Mouse (Mus musculus): ENCODE data around the gene Pyy.

Gene Pyy

GRCm38 (mm10) chr11:102107732-102108131 lies at the start of gene Pyy:
Pyy (minus strand) TSS chr11:102107832.
- no peak for DNase-seq (ENCODE audit: low read depth)

GRCm38 (mm10) chr11:102156786-102157089 lies 49.1 kb upstream of the Pyy start:
- no peak for DNase-seq (ENCODE audit: low read depth)

GRCm38 (mm10) chr11:102156039-102156785 lies 48.6 kb upstream of the Pyy start, which contains the start of gene Tmem101:
Tmem101 (minus strand) TSS chr11:102156404.
- DNase-seq (ENCODE audit: low read depth) = peak; percentile 89

- DNase-seq (ENCODE audit: low read depth) = no peak
Observed at GRCm38 (mm10) chr11:102147213-102147989, 39.8 kb upstream of the Pyy start.

- no peak for DNase-seq (ENCODE audit: low read depth)
Observed at GRCm38 (mm10) chr11:102146531-102146930, 38.9 kb upstream of the Pyy start.

- no peak for DNase-seq (ENCODE audit: low read depth)
Observed at GRCm38 (mm10) chr11:102146005-102146404, 38.4 kb upstream of the Pyy start.

GRCm38 (mm10) chr11:102145471-102146001 lies 37.9 kb upstream of the Pyy start, which contains the start of gene Nags:
Nags (plus strand) TSS chr11:102145513.
- no peak for DNase-seq (ENCODE audit: low read depth)

GRCm38 (mm10) chr11:102144957-102145470 lies 37.4 kb upstream of the Pyy start:
- no peak for DNase-seq (ENCODE audit: low read depth)

- DNase-seq (ENCODE audit: low read depth) = no peak
Observed at GRCm38 (mm10) chr11:102142355-102142754, 34.7 kb upstream of the Pyy start.

GRCm38 (mm10) chr11:102140508-102140907 lies 32.9 kb upstream of the Pyy start:
- DNase-seq (ENCODE audit: low read depth) = peak; percentile 20

- peak; percentile 9 for DNase-seq (ENCODE audit: low read depth)
Observed at GRCm38 (mm10) chr11:102138447-102138740, 30.8 kb upstream of the Pyy start.

- DNase-seq (ENCODE audit: low read depth) = no peak
Observed at GRCm38 (mm10) chr11:102137625-102138446, 30.2 kb upstream of the Pyy start.

- no peak for DNase-seq (ENCODE audit: low read depth)
Observed at GRCm38 (mm10) chr11:102134516-102134915, 26.9 kb upstream of the Pyy start.

GRCm38 (mm10) chr11:102117386-102117785 lies 9.8 kb upstream of the Pyy start:
- DNase-seq (ENCODE audit: low read depth) = no peak

GRCm38 (mm10) chr11:102116241-102116640 lies 8.6 kb upstream of the Pyy start:
- no peak for DNase-seq (ENCODE audit: low read depth)

GRCm38 (mm10) chr11:102111576-102111975 lies 3.9 kb upstream of the Pyy start:
- DNase-seq (ENCODE audit: low read depth) = no peak

GRCm38 (mm10) chr11:102106911-102107310 lies 721 bp downstream of the Pyy start:
- DNase-seq (ENCODE audit: low read depth) = no peak

GRCm38 (mm10) chr11:102102485-102103258 lies 5.0 kb downstream of the Pyy start:
- DNase-seq (ENCODE audit: low read depth) = no peak

GRCm38 (mm10) chr11:102101219-102101618 lies 6.4 kb downstream of the Pyy start, which contains the start of gene Ppy:
Ppy (minus strand) TSS chr11:102101319.
- DNase-seq (ENCODE audit: low read depth) = no peak

- DNase-seq (ENCODE audit: low read depth) = peak; percentile 66
Observed at GRCm38 (mm10) chr11:102096887-102097391, 10.7 kb downstream of the Pyy start.

GRCm38 (mm10) chr11:102096446-102096845 lies 11.2 kb downstream of the Pyy start:
- DNase-seq (ENCODE audit: low read depth) = no peak

Data from fibroblast of lung, adult 2 months (primary cell).